Mouse (Mus musculus) myocyte (in vitro differentiated cells): Measurements from ENCODE around the gene Rab40b.

Experiments used
- CEBPB ChIP-seq: IDR thresholded peaks from 2 replicates; pipeline ENCODE4 v1.6.1; 2011; ENCODE audit warnings: mild to moderate bottlenecking, moderate library complexity; ENCODE audit not compliant: poor library complexity, insufficient read depth, severe bottlenecking
- E2F4 ChIP-seq: IDR thresholded peaks from one replicate; pipeline ENCODE4 v1.6.1; 2011; ENCODE audit warnings: mild to moderate bottlenecking, control low read depth, moderate library complexity; ENCODE audit not compliant: insufficient read depth
- MAX ChIP-seq: IDR thresholded peaks from one replicate; pipeline ENCODE4 v1.6.1; 2011; ENCODE audit warnings: low read depth, mild to moderate bottlenecking, control low read depth
- MYOD1 ChIP-seq, 3 experiments: IDR thresholded peaks; one replicate each; pipeline ENCODE4 v1.6.1; 2011; ENCODE audit warnings: control low read depth in 2 of 3, low read depth in 2 of 3, mild to moderate bottlenecking in 2 of 3, moderate library complexity in 1 of 3; ENCODE audit not compliant: insufficient read length in 2 of 3, control insufficient read depth in 1 of 3
- MYOG ChIP-seq, 3 experiments: IDR thresholded peaks; one replicate each; pipeline ENCODE4 v1.6.1; 2011; ENCODE audit warnings: control low read depth in 2 of 3, low read depth in 2 of 3, mild to moderate bottlenecking in 2 of 3; ENCODE audit not compliant: insufficient read length in 2 of 3, control insufficient read depth in 1 of 3, insufficient read depth in 1 of 3
- POLR2A ChIP-seq: IDR thresholded peaks from one replicate; pipeline ENCODE4 v1.6.1; 2011; ENCODE audit warnings: low read depth, mild to moderate bottlenecking, control low read depth, moderate library complexity; ENCODE audit not compliant: insufficient read length
- POLR2AphosphoS2 ChIP-seq: IDR thresholded peaks from one replicate; pipeline ENCODE4 v1.6.1; 2011; ENCODE audit warnings: low read depth, control low read depth; ENCODE audit not compliant: insufficient read length
- REST ChIP-seq: IDR thresholded peaks from one replicate; pipeline ENCODE4 v1.6.1; 2011; ENCODE audit warnings: mild to moderate bottlenecking, control low read depth, moderate library complexity; ENCODE audit not compliant: insufficient read depth, insufficient read length
- SRF ChIP-seq: IDR thresholded peaks from one replicate; pipeline ENCODE4 v1.6.1; 2011; ENCODE audit warnings: low read depth; ENCODE audit not compliant: control insufficient read depth, insufficient read length
- TCF12 ChIP-seq: IDR thresholded peaks from one replicate; pipeline ENCODE4 v1.6.1; 2011; ENCODE audit warnings: mild to moderate bottlenecking, control low read depth; ENCODE audit not compliant: poor library complexity, insufficient read depth, severe bottlenecking
- TCF3 ChIP-seq: IDR thresholded peaks from one replicate; pipeline ENCODE4 v1.6.1; 2011; ENCODE audit warnings: low read depth, control low read depth; ENCODE audit not compliant: insufficient read length
- USF1 ChIP-seq: IDR thresholded peaks from one replicate; pipeline ENCODE4 v1.6.1; 2011; ENCODE audit warnings: low read depth, mild to moderate bottlenecking, control low read depth, moderate library complexity

DNA sequence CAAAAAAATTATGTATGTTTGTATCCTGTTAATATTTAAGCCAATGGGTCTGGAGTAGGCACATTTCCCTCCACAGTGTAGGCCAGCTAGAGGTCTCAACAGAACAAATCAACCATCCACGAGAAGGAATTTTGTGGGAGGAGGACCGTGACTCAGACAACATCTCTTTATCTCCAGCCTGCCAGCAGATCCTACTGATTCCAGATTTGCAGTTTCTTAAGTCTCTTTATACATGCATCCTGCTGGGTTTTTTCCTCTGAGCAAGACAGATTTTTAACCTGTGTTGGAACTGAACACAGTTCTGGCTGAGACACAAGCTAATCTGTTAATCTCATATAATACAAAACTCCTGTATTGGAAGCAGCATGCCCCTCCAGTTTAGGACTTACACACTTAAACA lies 30.9 kb upstream of the Rab40b start:
- TF ChIP-seq TCF3 (no peak), POLR2A (no peak), E2F4 (no peak), USF1 (no peak), MAX (no peak), TCF12 (no peak), MYOD1 (IDR thresholded peaks at IDR 0.05; ENCODE audit: control insufficient read depth in 1 of 3, insufficient read length in 2 of 3, low read depth in 2 of 3) (no peak), REST (no peak), POLR2AphosphoS2 (no peak), CEBPB (no peak), SRF (no peak), MYOG (IDR thresholded peaks at IDR 0.05; ENCODE audit: control insufficient read depth in 1 of 3, insufficient read depth in 1 of 3, insufficient read length in 2 of 3, low read depth in 2 of 3) (no peak)
